Mouse (Mus musculus): ENCODE results near the gene Ptprh.
"Not testable (repeated sequence)": the region's sequence is repeated elsewhere in the genome, so short reads cannot be mapped to it uniquely, and the experiment has no call there.

The Ptprh gene

DNA sequence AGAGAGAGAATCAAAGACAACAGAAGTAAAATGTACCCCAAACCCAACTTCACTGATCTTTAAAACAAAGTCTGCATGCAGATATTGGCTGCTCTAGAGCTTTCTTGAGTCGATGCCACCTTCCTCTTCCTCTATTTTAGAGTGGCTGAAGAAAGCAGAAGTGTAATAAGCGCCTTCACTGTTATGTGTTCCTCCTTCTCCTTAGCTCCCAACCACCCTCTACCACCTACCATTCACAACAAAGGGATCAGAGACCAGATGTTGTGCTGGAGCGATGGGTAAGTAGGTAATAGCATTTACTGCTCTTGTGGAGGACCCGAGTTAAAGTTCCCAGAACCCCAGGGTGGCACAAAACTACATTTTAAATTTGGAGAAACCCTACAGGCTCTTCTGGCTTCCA, 6.8 kb downstream of the Ptprh start:
- not testable (repeated sequence) for DNase-seq

DNA sequence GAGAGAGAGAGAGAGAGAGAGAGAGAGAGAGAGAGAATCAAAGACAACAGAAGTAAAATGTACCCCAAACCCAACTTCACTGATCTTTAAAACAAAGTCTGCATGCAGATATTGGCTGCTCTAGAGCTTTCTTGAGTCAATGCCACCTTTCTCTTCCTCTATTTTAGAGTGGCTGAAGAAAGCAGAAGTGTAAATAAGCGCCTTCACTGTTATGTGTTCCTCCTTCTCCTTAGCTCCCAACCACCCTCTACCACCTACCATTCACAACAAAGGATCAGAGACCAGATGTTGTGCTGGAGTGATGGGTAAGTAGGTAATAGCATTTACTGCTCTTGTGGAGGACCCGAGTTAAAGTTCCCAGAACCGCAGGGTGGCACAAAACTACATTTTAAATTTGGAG, 22.4 kb downstream of the Ptprh start:
- DNase-seq = not testable (repeated sequence)

DNA sequence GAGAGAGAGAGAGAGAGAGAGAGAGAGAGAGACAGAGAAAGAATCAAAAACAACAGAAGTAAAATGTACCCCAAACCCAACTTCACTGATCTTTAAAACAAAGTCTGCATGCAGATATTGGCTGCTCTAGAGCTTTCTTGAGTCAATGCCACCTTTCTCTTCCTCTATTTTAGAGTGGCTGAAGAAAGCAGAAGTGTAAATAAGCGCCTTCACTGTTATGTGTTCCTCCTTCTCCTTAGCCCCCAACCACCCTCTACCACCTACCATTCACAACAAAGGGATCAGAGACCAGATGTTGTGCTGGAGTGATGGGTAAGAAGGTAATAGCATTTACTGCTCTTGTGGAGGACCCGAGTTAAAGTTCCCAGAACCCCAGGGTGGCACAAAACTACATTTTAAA, 31.5 kb downstream of the Ptprh start:
- DNase-seq = not testable (repeated sequence)

DNA sequence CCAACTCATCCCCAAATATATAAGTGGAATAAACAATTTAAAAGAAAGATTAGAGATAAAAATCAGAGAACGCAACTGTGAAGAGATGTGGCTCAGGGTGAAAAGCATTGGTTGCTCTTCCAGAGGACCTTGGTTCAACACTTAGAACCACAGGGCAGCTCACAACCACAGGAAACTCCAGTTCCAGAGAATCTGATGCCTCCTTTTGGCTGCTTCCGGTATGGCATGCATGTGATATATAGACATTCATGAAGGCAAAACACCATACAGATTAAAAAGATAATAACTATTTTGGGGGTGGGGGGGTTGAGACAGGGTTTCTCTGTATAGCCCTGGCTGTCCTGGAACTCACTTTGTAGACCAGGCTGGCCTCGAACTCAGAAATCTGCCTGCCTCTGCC, 41.2 kb downstream of the Ptprh start:
- DNase-seq = peak; percentile 20

- DNase-seq = no peak
Measured at GRCm38 (mm10) chr7:4557167-4557560, 46.7 kb downstream of the Ptprh start.

- DNase-seq = peak; percentile 76
Measured at GRCm38 (mm10) chr7:4556256-4557166, 47.3 kb downstream of the Ptprh start.

- peak; percentile 19 for DNase-seq
Measured at GRCm38 (mm10) chr7:4547221-4547641, 56.6 kb downstream of the Ptprh start, which contains the start of gene Syt5. TSS of gene Syt5 (minus strand) at chr7:4547541.

DNA sequence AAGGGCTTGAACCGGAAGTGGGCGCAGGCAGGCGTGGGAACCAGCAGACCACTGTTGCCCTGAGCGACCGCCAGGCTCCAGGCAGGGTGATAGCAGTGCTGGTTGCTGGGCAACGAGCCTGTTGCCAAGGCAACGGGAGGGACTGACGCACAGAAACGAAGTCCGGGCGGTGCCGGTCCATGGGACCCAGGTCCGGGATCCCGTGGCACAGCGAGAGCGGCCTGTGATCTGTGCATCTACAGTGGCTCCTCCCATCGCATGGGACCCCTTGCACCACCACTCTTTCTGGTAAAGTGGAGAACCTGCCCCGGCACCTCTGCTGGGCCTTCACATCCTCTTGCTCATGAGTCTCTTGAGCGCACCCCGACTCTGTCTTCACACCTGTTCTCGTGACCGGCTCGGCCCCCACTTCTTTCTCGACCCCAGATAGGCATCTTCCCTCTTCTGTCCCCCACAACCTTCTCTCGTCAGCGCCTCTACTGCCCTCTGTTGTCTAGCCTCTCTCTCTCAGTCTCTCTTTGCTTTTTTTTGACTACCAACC, 57.2 kb downstream of the Ptprh start:
- no peak for DNase-seq

DNA sequence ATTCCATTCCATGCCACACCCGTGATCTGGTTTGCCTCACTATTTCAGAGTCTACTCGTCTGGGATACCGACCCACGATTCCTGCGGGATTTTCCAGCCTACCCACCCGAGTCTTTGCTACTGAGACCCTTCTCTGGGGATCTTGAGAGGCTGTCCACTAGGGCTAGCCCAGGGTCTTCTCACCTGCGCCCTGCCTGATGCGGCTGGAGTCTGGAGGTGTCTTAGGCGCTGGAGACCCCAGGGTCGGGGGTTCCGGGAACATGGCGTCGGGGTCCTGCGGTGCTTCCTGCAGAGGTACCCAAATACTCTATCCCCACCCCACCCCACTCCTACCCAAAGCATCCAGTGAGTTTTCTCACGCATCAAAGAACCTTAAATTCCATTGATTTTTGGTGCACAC, 57.8 kb downstream of the Ptprh start:
- DNase-seq = no peak

DNA sequence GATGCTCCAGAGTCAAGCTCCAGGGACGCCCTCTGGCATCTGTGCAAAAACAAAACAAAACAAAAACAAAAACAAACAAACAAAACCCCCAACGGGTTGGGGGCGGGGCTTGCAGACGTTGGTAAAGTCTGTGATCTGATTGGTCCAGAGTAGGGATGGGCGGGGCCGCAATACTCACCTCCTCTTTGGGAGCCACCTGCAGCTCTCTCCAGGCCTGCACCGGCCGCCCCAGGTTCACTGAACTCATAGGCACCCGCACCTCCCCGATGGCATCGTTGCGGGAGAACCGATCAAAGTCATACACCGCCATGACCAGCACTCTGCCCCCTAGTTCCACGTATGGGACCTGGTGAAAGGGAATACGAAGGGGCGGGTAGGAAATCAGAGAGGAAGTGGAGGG, 61.8 kb downstream of the Ptprh start:
- peak; percentile 24 for DNase-seq

- no peak for DNase-seq
Measured at GRCm38 (mm10) chr7:4541344-4541743, 62.5 kb downstream of the Ptprh start.

GRCm38 (mm10) chr7:4539019-4539418, 64.8 kb downstream of the Ptprh start:
- DNase-seq = no peak

- no peak for DNase-seq
Measured at GRCm38 (mm10) chr7:4537181-4537580, 66.7 kb downstream of the Ptprh start.

- DNase-seq = no peak
Measured at GRCm38 (mm10) chr7:4536369-4536768, 67.5 kb downstream of the Ptprh start.

DNA sequence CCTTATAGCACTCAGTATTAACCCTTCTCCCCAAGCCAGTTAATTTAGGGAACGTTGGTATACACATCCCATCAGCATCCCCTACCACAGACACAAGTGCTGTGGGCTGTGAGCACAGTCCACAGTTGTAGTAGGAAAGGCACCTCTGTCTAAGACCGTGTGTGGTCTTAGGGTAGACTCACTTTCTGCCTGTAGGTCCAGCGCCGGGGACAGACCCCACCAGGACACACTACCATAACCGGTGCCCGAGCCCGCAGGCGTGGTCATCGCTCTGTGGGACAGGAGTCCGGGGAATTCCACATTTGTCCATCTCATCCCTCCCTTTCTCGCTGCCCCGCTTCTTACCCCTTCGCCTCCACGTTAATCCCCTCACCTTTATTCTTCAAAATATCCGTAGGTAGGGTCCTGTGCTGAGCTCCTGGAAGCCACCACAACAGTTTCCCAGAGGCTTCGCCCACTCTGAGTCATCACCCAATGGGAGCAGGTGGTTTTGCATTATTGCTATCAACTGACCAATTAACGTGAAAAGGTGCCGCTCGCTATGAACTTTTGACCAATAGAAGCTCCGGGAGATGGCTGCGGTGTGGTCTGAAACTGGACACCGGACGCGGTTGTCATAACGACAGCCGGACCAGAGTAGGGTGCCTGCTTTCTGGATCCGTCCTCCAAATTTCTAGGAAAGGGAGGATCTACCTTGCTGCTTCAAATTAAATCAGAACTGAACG, 71.7 kb downstream of the Ptprh start, which contains the start of gene Dnaaf3:
TSS of gene Dnaaf3 (minus strand) at position 449 of the 725 bp plus-strand sequence.
- no peak for DNase-seq

GRCm38 (mm10) chr7:4530166-4530565, 73.7 kb downstream of the Ptprh start:
- not testable (repeated sequence) for DNase-seq

GRCm38 (mm10) chr7:4527302-4527689, 76.5 kb downstream of the Ptprh start:
- no peak for DNase-seq

DNA sequence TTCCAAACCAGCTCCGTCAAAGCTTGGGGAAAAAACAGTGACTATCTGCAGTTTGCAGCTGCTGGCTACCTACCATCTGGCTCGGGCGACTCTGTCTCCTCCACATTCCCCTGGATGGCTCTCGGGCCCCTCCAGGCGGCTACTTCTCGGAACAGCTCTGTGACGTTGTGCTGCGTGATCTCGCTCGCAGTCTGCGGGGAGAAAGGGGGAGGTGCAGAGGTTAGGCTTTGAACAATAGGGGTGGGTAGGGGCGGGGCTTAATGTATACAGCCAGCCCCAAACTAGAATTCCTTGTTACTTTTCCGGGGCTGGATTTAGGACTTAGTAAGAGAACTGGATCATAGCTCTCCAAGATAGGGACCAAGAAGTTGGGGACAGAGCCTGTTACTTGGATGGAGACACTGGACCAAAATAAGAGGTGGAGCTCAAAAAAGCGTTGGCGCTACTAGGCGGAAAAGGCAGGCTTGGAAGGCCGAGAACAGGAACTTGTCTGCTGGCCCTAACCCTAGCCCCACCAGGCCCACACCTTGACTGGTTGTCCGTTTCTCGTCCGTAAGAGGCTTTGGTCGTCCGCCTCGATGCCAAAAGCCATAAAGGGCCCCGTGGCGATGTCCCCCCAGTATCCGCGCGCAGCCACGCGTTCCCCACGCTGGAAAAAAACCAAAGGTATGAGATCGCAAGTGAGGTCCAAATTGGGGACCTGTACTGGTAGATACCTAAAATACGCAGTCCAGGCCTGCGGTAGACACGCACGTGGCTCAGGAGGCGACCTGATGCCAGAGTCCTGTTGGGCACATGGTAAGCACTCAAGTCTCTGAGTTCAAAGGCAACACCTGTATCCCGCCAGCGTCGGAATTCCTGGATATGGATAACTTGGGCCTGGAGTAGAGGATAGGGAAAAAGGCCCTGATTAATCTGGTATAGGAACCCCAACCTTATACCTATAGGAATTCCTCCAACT, 77.2 kb downstream of the Ptprh start:
- peak; percentile 84 for DNase-seq

DNA sequence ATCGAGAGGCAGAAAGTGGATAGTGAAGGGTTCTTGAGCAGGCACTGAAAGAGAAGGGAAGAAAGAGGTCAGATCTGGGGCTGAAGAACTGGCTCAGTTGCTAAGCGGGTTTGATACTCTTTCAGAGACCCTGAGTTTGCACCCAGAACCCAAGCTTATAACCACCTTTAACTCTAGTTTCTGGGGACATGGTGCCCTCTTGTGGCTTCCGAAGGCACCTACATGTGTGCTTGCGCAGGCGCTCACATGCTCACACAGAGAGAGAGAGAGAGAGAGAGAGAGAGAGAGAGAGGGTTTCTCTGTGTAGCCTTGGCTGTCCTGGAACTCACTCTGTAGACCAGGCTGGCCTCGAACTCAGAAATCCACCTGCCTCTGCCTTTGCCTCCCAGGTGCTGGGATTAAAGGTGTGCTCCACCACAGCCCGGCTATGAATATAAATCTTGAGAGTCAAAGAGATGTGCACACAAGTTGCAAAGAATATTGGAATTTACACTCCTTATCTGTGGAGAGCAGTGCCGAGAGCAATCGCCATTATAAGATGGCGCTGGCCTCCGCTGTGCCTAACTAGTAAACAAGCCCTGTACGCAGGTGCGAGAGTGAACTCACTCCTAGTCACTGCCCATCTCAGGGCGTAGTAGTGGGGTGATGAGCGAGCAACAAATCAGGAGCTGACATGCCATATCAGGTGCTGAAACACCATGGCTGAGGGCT, 79.5 kb downstream of the Ptprh start, which contains the start of gene Tnni3:
TSS of gene Tnni3 (minus strand) at position 18 of the 711 bp plus-strand sequence.
- peak; percentile 66 for DNase-seq

DNA sequence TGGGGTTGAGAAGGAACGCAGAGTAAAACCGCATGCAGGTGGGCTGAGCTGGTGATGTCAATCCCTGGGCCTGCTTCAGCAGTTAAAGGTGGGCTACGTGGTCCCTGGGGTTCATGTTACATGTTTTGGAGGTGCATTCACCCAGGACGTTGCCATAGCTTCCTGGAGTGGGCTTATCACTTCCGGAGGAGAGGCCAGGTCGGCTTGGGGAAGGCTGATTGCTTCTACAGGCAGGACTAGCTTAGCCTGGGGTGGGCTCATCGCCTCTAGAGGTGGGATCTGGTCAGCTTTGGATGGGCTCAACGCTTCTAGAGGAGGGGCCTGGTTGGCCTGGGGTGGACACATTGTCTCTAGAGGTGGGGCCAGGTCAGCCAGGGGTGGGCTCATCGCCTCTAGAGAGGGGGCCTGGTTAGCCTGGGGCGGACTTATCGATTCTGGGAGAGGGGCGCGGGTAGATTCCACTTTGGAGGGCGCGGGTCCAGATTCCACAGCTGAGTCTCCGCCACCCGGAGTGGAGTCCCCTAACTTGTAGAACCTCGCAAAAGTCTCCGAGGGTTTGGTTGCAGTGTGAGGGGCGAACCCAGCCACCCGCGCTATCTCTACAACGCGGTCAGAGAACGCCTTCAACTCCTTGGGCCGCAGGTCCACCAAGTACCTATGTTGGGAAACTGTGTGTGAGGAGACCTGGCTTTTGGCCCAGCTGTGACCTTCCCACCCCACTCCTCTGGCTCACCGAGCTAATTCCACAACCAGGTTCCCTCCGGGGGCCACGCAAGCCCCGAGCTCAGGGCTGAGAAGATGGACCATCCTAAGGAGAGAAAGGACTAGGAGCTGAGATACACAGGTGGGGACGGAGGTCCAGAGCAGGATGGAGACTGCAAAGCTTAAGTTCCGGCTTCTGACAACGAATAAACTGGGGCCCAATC, 80.4 kb downstream of the Ptprh start:
- no peak for DNase-seq
